Mouse (Mus musculus) T-helper 17 cell (primary cell): Measurements from ENCODE around the gene Rrp1.

ENCODE experiments used
- in situ Hi-C, 2 experiments: fragments of 300-600 bp; cut with MboI, MseI; formaldehyde crosslinking; loops; 1 replicate in 1 of 2; 2 replicates in 1 of 2; pipeline ENCODE4 v1.15.1; 2025; ENCODE audit warnings: high pct_unique_total_duplicates in 2 of 2

Gene Rrp1

DNA sequence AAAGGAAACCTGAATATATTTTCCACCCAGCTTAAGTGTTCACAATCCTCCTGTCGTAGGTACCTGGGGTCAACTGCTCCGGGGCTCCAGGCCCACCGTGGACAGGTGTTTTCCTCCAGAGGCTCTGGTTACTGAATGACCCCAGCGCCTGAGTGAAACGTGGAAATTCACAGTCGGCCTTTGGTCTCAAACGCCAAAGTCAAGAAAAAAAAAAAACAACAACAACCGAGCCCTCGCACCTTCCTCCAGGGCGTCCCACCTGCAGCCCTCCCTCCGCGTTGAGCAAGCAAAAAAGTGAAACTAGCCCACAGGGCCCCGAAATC, 61.3 kb downstream of the Rrp1 start:
- in situ Hi-C loops = no loop called here

DNA sequence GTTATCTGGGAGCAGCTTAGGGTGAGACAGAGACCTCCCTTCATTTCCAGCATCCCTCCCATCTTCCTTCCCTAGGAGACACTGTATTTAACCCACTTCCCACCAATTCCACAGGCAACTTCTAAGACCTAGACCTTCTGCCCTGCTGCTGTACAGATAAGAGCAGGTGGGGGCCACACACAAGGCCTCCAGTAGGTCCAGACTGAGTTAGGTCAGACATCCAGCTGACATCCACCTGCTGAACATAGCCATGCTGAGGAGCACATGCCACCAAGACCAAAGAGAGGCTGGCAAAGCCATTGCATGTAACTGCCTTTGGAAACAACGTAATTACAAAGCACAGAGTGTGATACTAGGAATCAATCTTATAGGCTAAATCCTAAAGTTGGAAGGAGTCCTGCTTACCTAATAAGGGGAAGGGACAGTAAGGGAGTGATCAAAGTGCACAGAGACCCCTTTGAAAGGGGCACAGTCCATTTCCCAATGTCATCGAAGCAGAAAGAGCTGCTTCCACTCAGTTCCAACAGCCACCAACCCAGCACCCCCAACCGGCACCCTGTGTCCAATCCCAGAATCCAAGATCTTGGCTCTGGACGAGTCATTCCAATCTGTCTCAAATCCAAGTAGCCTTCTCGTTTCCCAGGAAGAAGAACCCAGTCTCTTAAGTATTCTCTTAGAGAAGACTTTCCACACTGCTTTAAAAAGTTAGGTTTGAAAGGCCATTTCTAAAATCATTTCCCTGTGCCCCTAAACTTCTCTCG, 61.9 kb downstream of the Rrp1 start:
- in situ Hi-C loops = no loop called here
